Mouse (Mus musculus): ENCODE results near the gene Mfsd2b.

GRCm38 (mm10) chr12:4878296-4878783 is 4.2 kb upstream of the Mfsd2b start:
- TF ChIP-seq CTCF (IDR thresholded peaks at IDR 0.05; ENCODE audit: low read depth, low read length), result no peak
- TF ChIP-seq EP300 (IDR thresholded peaks at IDR 0.05; ENCODE audit: insufficient read depth, low read depth, low read length), result no peak
- no peak for TF ChIP-seq POLR2A (IDR thresholded peaks at IDR 0.05; ENCODE audit: insufficient read depth, low read length)

Data from ES-Bruce4 (cell line).